Mouse (Mus musculus) c-Kit-positive CD71-negative TER-119-negative erythroid progenitor cells, embryonic 14.5 days (primary cell): ENCODE measurements around the gene Cox17.

Experiments
- DNase-seq: peaks from one replicate; pipeline ENCODE4 v3.0.0-alpha.2; 2013; ENCODE audit warnings: low read depth

The Cox17 gene

DNA sequence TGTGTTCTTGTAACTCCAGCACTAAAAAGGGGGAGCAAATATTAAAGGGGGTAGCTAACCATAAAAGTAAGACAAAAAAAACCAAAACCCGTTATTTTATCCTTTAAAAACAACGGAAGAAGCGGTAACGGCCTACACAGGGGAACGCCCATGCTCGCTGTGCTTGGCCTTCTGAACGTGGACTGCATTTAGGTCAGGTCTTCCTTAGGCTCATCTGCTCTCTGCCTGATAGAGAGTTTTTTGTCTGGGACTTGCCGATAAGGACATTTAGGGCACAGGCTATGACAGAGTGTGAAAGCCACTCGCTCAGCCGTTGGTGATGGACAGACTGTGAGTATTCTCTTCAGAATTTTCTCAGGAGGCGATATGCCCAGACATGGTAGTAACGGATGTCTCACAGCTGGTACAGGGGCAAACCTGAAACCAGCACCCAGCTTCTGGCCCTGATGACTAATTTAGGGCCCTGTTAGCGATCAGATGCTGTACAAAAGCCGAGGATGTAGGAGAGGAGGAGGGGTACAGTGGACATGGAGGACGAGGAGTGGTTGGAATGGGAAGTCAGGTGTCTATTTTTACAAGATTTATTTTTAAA, 25.0 kb downstream of the Cox17 start:
- DNase-seq, result no peak

DNA sequence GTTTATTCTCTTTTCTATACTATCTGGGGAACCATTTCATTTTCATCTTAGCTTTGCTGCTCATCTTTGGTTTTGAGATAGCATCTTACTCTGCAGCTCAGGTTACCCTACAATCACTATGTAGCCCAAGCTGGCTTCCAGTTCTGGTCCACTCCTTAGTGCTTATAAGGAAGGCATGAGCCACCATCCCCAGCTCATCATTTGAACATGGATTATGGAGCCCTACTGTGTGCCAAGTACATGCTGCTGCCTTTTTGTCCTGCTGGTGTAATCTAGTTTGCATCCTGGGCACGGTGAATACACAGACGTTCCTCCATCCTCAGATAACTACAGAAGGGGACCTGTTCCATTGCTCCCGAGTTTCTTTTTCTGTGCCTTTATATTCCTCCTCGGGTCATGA, 26.1 kb downstream of the Cox17 start:
- DNase-seq, result no peak

DNA sequence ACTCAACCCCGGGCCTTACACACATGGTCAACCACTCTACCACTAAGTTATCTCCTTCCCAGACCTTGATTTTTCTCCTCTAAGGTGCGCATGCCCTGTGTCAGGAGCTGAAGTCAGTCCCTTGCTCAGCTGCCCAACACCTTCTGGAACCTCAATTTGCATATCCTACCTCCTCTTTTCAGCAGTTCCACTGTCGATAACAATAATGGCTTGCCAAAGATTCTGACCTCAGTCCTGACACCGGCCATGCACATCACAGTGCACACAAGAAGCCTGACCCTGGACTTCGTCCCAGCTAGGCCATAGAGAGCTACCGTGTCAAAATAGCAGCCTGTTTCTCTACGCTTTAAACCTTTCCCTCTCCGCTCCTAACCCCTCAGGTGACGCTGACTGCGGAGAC, 26.6 kb downstream of the Cox17 start:
- no peak for DNase-seq

DNA sequence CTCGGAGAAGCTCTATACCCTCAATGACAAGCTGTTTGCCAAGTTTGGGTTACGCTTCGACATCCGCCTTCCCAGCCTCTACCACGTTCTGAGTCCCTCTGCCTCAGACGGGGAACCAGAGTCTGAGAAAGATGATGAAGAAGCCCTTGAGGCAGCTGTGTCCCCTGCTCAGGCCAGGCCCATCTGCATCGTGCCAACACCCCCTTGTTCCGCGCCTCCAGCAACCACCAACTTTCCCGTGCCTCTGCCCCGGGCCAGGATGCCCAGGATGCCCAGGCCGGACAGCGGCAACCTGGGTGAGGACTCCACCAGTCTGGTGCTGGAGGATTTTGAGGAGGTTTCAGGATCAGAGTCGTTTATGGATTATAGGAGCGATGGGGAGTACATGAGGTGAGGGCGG, 27.1 kb downstream of the Cox17 start:
- DNase-seq, result no peak

DNA sequence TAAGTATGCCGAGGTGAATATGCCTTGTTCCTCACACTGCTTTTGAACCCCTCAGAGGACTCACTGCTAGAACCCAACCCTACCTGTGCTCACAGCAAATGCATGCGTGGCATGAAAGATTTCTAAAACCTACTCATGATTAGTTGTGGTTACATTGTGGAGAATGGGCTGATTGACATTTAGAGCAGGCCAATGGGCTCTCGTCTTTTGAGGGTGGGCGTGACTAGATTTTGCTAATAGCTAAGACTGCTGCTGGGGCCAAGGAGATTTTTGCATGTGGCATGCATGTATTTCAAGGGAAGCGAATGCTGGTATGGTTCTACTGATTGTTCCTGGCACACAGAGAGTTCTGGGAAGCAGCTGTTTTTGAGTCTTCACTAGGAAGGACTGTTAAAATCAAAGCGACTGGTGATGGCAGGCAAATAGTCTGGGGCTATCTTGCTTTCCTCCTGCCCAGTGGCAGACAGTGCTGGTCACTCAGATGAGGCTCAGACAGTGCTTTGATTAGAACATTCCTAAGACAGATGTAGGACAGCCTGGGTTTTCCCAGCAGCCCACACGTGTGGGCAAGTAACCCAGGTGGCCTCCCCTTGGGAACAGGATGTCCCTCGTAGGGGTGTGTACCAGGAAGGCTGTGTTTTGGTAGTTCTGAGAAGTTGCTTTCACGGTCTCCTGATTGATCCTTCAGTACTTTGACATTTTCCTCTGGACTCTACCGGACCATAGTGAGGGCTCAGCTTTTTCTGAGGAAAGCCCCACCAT, 27.8 kb downstream of the Cox17 start:
- DNase-seq, result no peak

DNA sequence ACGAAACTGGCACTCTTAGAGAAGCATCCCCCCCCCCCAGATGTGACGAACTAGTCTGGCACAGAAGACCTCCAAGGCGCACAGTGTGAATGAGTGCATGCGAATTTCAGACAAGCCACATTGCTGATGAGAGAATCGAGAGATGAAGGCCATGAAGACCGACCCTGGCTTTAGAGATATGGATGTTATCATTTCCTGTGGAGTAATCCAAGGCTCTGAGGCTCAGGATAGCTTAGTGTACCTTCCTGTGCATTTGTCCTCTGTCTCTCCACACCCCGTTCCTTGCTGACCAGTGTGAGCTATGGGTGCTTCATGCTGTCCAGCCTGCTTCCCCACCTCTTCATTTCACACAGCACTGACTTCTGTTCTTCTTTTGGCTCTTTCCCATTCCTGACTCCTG, 28.4 kb downstream of the Cox17 start:
- no peak for DNase-seq

DNA sequence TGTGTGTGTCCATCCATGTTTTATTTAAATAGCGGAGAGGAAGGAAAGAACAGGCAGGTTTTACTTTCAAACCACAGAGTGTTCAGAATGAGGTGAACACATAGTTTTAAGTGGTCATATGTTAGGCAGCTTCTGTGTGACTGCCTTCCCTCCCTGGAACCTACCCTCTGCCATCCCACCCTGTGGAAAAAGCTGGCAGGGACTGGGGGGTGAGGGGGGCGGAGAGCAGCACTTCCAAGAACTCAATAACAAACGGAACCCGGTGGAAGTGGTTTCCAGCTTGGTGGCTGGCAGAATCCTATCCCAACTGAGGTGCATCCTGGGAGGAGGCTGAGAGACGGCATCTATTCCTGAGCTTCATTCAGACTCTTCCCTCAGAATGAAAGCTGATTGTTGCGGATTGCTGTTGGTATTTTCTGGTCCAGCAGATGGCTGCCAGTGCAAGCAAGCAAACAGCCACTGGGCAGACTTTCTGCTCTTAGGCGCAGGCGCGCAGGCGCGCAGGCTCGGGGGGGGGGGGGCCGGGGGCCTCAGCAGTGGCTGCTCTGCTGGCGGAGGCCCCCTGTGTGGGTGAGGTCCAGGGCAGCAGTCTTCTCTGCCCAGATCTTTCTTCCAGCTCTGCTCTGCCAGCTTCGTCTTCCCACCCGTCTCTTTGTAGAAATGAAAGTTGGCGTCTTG, 29.5 kb downstream of the Cox17 start:
- no peak for DNase-seq

DNA sequence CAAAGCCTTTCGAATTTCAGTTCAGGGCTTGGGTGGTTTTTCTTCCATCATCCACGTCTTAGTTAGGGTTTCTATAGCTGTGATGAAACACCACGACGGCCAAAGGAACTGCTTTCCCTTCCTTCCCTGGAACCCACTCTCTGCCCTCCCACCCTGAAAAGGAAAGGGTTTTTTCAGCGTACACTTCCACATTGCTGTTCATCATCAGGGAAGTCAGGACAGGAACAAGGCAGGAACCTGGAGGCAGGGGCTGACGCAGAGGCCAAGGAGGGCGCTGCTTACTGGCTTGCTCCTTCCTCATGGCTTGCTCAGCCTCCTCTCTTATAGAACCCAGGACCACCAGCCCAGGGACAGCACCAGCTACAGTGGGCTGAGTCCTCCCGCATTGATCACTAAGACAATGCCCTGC, 30.1 kb downstream of the Cox17 start:
- DNase-seq, result no peak

DNA sequence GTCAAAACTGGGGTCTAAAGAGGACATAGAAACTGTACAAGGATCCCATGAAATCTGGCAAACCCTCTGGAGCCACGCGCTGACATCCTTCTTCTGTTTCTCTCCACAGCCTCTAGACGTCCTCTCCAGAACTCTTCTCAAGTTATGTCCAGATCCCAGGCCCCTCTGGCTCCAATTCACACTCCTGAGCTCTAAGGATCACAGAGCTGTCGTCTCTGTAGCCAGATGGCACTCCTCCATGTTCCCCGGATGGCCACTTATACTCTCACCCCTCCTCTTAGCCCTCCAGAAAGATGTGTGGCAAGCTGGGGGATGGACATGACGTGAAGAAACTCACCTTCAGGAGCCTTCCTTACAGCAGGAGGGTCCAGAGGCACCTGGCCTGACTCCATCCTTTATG, 30.8 kb downstream of the Cox17 start:
- DNase-seq, result no peak

DNA sequence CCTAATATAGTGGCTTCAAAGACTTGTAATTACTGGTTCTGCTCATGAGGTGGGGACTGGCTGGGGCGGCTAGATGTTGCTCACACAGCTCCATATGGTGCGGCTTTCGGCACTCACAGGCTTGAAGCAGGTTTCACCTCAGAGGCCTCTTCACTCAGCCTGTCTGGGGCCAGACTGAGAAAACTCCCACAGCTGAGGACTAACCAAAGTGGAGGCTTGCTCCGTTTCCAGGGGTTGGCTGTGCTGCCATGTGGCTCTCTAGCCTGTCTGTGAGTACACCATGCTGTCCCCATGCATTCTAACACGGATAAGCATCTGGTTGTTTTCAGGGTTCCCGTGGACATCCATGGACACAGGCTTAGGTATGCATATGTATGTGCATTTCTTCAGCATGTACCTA, 31.8 kb downstream of the Cox17 start:
- no peak for DNase-seq

DNA sequence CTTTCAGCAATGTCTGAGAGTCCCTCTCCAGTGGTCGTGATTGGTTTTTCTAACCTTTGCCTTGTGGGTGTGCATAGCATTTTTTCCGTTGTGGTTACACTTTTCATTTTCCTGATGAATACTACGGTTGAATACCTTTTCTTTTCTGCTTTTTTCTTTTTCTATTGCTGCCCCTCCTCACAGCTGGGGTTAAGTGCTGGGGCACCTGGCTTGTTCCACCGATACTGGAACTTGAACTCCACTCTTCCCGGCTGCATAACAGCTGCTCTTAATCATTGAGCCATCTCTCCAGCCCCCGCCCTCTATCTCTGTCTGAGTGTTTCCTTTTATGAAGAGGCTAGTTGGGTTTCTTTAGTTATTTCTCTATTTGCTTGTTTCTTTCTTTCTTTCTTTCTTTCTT, 32.3 kb downstream of the Cox17 start:
- no peak for DNase-seq

DNA sequence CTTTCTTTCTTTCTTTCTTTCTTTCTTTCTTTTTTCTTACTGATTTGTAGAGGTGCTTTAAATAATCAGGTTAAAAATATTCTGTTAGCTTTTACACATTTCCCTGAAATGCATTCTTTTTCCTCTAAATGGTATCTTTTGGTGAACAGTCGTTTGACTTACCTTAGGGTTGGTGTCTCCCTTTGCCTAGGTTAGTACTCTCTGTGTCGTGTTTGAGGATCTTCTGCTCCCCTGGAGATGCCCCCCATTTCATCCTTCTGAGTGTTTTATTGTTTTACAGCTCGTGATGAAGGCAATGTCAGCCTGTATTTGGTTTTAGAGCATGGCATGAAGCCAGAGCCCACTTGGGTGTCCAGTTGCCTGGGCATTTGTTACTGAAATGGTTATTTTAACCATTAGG, 32.7 kb downstream of the Cox17 start:
- no peak for DNase-seq

DNA sequence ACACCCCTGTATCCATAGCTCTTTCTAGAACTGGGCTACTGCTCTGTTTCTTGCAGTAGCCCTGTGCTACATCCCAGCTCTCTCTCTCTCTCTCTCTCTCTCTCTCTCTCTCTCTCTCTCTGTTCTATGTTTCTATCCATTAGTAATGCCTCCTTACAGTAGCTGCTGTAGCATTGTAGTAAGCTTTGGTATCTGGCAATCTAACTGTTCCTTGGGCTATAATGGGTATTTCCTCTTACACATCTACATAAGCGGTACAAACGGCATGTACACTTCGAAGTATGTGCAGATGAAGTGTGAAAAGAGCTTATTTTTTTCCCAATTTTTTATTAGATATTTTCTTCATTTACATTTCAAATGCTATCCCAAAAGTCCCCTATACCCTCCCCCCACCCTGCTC, 33.1 kb downstream of the Cox17 start:
- no peak for DNase-seq

DNA sequence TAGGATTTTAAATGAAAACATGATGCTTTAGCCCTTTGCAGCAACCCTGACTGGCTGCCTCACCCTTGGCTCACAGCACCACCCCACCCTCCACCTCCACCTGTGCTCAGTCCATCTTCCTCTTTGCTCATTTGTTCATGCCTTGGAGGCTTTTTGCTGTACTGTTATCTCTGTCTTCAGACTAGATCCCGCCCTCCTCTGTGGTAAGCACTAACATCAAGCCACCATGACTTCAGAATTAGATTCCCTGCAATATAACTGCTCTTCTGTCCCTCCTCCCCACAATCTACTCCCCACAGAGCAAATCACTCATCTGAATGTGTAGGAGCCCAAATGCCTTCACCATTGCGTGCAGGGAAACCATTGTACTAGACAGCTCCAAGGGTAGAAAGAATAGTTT, 36.9 kb downstream of the Cox17 start:
- DNase-seq, result no peak

DNA sequence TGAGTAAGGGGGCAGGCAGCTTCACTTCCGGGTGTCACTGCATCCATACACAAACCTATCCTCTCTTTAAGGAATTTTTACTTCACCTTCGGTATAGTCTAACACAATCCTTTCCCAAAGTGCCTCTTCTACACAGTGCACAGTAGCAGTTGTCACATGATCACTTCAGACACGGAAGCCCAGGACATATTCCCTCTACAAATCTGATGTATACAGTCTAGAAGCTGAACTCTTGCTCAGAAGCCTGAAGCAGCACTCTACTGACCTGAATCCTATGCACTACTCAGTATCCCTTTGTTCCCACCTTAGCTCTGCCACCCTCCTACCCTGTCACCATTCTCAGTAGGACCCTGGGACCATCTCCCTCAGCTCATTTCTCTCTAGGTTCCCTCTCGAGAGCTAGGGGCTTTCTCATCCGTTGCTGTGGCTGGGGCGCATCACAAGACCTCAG, 38.4 kb downstream of the Cox17 start:
- DNase-seq, result no peak

DNA sequence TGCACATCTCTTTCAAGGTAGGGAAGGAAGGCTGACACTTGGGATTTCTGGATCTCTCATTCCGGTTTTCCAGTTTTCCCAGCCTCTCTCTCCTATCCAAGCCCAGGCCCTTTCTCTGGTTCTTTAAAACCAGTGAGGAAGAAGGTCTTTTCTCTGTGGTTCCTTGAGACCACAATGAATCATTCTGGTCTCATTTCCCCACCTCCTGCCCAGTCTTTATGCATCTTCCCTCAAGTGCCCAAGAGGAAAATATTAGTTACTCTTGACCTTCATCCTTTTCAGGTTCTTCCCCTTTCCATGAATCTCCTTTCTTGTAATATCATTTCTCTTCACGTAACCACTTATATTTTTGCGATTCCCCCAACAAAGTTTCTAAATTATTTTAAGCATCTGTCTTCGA, 38.9 kb downstream of the Cox17 start:
- no peak for DNase-seq

DNA sequence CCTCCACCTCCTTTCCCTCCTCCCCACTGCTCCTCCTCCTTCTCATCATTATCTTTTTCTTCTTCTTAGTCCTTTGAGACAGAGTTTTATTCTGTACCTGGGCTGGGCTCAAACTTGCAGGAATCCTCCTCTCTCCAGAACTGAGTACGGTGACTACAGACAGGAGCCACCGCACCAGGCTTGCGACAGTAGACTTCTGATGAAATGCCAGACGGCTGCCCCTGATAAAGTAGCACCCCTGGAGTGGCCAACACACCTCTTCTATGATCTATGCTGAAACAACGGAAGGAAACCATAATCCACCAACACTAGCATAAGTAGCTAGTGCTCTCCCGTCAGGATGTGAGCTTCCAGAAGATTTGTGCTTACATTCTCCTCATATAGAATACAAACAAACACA, 40.6 kb downstream of the Cox17 start:
- no peak for DNase-seq

DNA sequence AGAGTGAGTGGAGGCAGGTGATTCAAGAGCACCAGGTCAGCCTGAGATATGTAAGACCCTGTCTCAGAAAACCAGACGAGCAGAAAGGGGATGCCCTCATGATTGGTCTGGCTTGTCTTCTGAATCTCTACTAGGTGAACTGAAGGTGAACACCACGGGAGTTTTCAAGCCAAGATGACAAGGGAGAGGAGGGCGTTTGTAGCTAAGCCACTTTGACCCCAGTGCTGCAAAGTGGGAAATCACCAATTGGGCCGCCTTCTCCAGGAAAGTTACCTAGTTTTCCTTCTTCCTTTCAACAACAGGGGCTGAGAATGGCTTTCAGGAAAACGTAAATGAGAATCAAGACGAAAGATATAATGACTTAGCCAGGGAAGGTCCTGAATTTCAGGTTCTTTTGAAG, 42.0 kb downstream of the Cox17 start:
- DNase-seq, result no peak

DNA sequence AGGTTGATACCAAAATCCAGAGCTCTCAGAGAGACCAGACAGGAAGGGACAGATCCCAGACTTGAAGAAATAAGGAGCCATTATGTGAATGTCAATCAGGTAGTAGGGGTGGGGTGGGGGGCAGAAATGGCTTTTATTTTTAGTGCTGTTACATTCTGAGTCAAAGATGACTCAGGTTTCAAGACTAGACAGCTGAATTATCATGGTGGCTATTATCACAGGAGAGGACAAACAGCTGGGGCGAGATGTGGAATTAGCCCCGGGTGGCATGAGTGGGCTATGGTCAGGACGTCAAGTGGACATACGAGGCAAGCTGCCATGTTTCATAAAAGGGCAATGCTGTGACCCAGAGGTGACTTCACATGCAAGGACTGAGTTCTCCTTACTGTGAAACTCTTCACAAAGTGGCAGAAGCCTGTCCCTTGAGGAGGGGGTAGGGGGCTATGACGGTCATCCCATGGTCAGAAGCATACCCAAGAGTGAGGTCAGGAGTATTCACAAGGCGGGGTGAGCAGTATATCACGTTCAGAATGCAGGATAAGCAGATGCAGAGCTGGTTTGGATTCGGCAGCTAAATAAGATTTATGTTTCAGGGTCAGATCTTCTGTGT, 42.6 kb downstream of the Cox17 start:
- no peak for DNase-seq

DNA sequence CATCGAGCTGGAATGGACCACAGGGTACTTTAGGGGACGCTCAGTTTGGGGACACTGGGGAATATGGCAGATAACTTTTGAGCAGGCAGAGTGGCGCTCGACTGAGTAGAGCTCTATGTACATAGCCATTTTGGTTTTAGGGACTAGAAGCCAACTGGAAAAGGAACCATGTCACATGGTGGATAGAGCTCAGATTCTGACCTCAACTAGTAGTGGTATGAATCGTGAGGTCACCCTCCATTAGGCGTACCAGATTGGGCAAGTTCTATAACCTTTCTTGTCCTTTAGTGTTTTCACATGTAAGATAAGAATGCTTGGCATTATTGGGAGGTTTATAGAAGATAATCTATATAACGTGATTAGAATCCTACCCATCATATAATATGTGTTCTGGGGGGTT, 43.5 kb downstream of the Cox17 start:
- DNase-seq, result no peak

DNA sequence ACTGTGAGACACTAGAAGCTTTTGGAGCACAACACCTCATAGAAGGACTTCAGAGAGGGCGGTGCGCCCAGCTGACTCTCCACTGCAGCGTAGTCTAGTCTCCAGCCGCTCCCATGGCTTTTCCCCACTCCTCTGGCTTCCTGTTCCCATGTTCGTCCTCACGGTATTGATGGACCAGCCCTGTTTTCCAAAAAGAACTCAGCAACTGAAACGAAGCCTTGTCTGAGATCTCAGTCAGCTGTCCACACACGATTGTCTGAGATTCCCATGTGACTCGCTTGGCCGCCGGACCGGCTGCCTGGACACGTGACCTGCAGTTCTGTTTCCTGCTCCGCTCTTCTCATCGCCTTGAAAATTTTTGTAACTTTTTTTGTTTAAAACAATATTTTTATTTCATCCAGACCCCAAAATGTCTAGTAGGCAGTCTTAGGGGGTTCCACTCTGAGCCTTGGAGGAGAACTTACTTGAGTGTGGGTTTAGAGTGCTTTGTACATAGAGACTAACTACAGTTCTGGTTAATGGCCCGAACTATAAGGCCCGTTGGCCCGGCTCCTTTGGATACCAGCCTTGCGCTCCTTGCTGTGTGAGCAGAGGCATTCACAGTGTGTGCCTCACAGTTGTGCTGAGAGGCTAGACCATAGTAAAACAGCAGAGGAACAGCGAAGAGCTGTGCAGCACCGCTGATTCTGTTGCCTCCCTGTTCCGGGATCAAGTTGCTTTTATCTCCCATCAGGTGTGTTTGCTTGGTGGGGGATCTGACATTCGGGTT, 45.5 kb downstream of the Cox17 start:
- no peak for DNase-seq

DNA sequence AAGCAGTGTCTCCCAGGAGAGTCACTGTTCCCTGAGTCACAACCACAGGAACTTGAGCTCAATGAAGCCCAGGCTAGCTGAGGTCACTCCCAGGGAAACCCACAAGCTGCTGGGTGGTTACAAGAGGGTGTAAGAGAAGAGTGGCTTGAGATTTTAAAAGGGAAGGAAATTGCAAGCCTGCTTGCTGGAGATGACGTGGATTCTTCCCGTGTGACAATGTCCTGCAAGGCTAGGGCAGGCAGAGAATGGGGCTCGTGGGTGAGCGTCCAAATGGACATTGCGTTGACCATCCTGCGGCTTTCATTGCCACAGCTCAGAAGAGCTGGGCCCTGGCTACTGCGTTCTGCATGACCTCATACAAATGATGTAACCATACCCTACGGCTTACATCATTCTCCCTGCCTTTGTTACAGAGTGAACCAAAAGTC, 47.4 kb downstream of the Cox17 start:
- no peak for DNase-seq
